Mouse (Mus musculus): ENCODE data around the gene Fxyd3. TPM values are rescaled to one million over a fixed set of nuclear protein-coding genes. Genes with fewer than 3 reads are reported as not detected.

Fxyd3 gene
- polyA plus RNA-seq, 1 experiment from 2014 or later, result 383 TPM

Small RNA genes within 50 kb of the gene (microRNA-seq; reads per million reads assigned to microRNA genes)
- not detected for gene Mir7050

Other genes with a start within 250 kb of the Fxyd3 start
- gene Ffar3, start 220.5 kb downstream of the Fxyd3 start, polyA plus RNA-seq (2015; fragmentation: Nextera tagmentation; extraction: Ambion mirVana), result 0.31 and 0.41 TPM in 2 replicates
- 0.26 and 0.30 TPM in 2 replicates for gene Ffar1, start 215.1 kb downstream of the Fxyd3 start, polyA plus RNA-seq (2015; fragmentation: Nextera tagmentation; extraction: Ambion mirVana)
- 0.15 and 0.22 TPM in 2 replicates for gene Cd22, start 196.4 kb downstream of the Fxyd3 start, polyA plus RNA-seq (2015; fragmentation: Nextera tagmentation; extraction: Ambion mirVana)
- gene Mag, start 161.8 kb downstream of the Fxyd3 start, polyA plus RNA-seq (2015; fragmentation: Nextera tagmentation; extraction: Ambion mirVana), result 0.31 and 0.48 TPM in 2 replicates
- 0.62 TPM in 1 of 2 replicates, not detected in the other for gene Hamp2, start 152.0 kb downstream of the Fxyd3 start, polyA plus RNA-seq (2015; fragmentation: Nextera tagmentation; extraction: Ambion mirVana)
- gene Hamp, start 132.7 kb downstream of the Fxyd3 start, polyA plus RNA-seq (2015; fragmentation: Nextera tagmentation; extraction: Ambion mirVana), result 0.39 and 1.8 TPM in 2 replicates
- gene Usf2, start 119.9 kb downstream of the Fxyd3 start, polyA plus RNA-seq (2015; fragmentation: Nextera tagmentation; extraction: Ambion mirVana), result 19.9 and 22.9 TPM in 2 replicates
- gene Lsr, start 103.2 kb downstream of the Fxyd3 start, polyA plus RNA-seq (2015; fragmentation: Nextera tagmentation; extraction: Ambion mirVana), result 102 and 116 TPM in 2 replicates
- gene Fam187b, start 102.9 kb downstream of the Fxyd3 start, polyA plus RNA-seq (2015; fragmentation: Nextera tagmentation; extraction: Ambion mirVana), result 8.7 and 9.7 TPM in 2 replicates
- 27.1 and 29.0 TPM in 2 replicates for gene Fxyd5, start 34.2 kb downstream of the Fxyd3 start, polyA plus RNA-seq (2015; fragmentation: Nextera tagmentation; extraction: Ambion mirVana)
- gene Fxyd7, start 25.2 kb downstream of the Fxyd3 start, polyA plus RNA-seq (2015; fragmentation: Nextera tagmentation; extraction: Ambion mirVana), result 21.6 and 25.0 TPM in 2 replicates
- 89.3 and 110 TPM in 2 replicates for gene Fxyd1, start 19.5 kb downstream of the Fxyd3 start, polyA plus RNA-seq (2015; fragmentation: Nextera tagmentation; extraction: Ambion mirVana)
- gene Lgi4, start 17.4 kb downstream of the Fxyd3 start, polyA plus RNA-seq (2015; fragmentation: Nextera tagmentation; extraction: Ambion mirVana), result 1.6 and 1.9 TPM in 2 replicates
- 35.3 and 36.9 TPM in 2 replicates for gene Hpn, start 38.6 kb upstream of the Fxyd3 start, polyA plus RNA-seq (2015; fragmentation: Nextera tagmentation; extraction: Ambion mirVana)
- gene Scn1b, start 50.3 kb upstream of the Fxyd3 start, polyA plus RNA-seq (2015; fragmentation: Nextera tagmentation; extraction: Ambion mirVana), result 2.1 and 2.9 TPM in 2 replicates
- 52.6 and 54.6 TPM in 2 replicates for gene Gramd1a, start 79.2 kb upstream of the Fxyd3 start, polyA plus RNA-seq (2015; fragmentation: Nextera tagmentation; extraction: Ambion mirVana)
- not detected in 2 replicates for gene Scgb2b2, start 213.8 kb upstream of the Fxyd3 start, polyA plus RNA-seq (2015; fragmentation: Nextera tagmentation; extraction: Ambion mirVana)
- not detected in 2 replicates for gene Scgb1b2, start 215.1 kb upstream of the Fxyd3 start, polyA plus RNA-seq (2015; fragmentation: Nextera tagmentation; extraction: Ambion mirVana)